Mouse (Mus musculus) cerebral cortex, adult 2 months (tissue): ENCODE data around the gene Il22ra2.

Experiments used
- WGBS: fragments of 180-500 bp; shearing (Covaris S2); methylation state at CpG from one replicate; pipeline ENCODE4 v1.1.7; 2018; 5-methylcytosine and 5-hydroxymethylcytosine counted together

Gene Il22ra2

DNA sequence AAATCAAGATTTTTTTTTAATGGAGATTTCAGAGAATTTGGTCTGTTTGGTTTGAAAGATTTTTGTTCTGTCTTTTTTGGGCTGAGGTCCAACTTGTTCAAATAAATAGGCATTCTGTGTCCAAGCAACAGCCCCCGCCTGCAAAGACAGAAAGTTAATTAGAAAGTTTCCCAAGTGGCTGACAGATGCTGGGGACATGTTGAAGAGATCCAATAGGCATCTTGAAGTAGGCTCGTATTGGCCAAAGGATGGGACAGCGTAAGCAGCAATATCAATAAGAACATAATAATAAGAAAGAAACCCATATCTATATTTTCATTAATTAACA lies 21.7 kb upstream of the Il22ra2 start:
- 69% methylated on average over 3 of the region's 3 CpGs for WGBS

DNA sequence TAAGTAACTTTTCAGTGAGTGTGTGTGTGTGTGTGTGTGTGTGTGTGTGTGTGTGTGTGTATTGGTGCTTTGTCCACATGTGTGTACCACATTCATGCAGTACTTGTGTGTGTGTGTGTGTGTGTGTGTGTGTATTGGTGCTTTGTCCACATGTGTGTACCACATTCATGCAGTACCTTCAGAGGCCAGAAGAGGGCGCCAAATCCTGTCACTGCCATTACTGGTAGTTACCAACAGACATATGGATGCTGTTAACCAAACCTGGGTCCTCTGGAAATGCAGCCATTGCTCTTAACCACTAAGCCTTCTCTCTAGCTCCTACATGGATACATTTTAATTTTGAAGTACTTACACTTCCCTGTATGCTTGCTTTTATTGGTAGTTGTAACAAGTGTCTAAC lies 20.3 kb upstream of the Il22ra2 start:
- 26% methylated on average over 1 of the region's 1 CpGs for WGBS

GRCm38 (mm10) chr10:19603231-19603630 lies 18.6 kb upstream of the Il22ra2 start:
- WGBS, result 84% methylated on average over 6 of the region's 6 CpGs

GRCm38 (mm10) chr10:19609125-19609524 lies 12.7 kb upstream of the Il22ra2 start:
- WGBS, result 69% methylated on average over 14 of the region's 14 CpGs

DNA sequence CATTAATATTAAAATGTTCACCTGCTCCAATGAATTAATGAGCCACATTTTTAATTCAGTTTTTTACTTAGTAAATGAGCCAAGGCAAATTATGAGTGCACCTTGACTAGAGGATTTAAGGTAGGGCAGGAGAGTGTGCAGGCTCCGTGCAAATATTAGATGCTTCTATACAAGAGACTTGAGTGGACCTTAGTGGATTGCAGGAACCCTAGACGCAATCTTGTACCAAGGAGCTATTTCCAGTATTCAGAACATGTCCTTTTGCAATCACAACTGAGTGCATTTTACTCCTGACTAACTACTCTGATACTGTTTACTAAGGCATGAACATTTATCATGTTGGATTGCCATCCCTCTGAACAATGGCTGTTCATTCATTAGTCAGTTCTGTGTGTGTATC lies 10.2 kb upstream of the Il22ra2 start:
- 77% methylated on average over 2 of the region's 2 CpGs for WGBS

- WGBS, result 37% methylated on average over 7 of the region's 7 CpGs
Observed at GRCm38 (mm10) chr10:19613111-19613753, 8.6 kb upstream of the Il22ra2 start.

DNA sequence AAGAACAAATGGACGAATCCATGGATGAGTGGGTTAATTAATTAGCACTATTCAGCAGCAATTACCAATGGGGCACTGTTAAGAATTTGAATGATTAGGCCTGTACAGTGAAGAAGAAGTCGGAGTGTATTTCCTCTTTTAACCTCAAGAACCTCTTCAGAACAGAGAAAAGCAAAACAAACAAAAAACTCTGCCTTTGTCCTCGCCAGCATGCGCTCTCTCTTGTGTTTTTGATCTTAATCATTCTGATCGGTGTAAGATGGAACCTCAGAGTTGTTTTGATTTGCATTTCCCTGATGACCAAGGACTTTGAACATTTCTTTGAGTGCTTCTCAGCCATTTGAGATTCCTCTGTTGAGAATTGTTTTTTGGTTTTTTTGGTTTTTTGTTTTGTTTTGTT lies 2.1 kb upstream of the Il22ra2 start:
- 66% methylated on average over 5 of the region's 5 CpGs for WGBS

GRCm38 (mm10) chr10:19624617-19625016 lies 2.8 kb downstream of the Il22ra2 start:
- 95% methylated on average over 1 of the region's 1 CpGs for WGBS

GRCm38 (mm10) chr10:19627342-19627741 lies 5.5 kb downstream of the Il22ra2 start:
- WGBS, result 83% methylated on average over 2 of the region's 2 CpGs

DNA sequence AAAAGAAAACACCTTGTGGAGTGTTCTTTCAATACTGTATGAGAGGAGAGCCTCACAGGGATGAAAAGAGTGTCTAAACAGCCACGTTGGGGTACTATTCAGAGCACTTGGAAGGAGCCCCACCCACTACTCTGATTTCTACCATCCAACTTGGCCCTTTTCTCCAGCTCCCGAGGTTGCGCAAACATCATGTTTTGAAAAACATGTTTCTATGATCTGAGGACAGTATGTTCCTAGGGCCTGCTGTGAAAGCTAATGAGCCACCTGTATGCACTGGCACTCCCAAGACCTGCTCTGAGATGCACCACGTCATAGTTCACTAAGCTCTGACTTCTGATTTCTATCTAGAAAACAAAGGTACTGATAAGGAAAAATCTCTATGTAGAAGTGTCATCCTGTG lies 6.0 kb downstream of the Il22ra2 start:
- WGBS, result 77% methylated on average over 4 of the region's 4 CpGs

DNA sequence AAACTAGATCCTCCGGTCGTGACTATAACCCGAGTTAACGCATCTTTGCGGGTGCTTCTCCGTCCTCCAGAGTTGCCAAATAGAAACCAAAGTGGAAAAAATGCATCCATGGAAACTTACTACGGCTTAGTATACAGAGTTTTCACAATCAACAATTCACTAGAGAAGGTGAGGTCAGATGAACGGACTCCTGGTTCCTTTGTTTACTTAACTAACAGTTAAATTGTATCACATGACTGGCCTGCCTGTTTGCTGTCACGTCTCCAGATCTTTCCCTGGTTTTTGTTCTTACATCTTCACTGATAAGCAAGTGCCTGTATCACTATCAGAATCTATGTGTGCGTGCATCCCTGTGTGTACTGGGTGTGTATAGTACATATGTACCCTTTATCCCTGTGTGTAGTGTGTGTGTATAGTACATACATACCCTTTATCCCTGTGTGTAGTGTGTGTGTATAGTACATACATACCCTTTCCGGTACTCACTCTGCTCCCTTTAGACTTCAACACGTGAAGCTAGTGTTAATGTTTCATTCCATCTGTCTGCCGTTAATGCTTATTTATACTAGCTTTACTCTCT lies 9.9 kb downstream of the Il22ra2 start:
- WGBS, result 59% methylated on average over 13 of the region's 13 CpGs

GRCm38 (mm10) chr10:19638851-19639250 lies 17.1 kb downstream of the Il22ra2 start:
- WGBS, result 95% methylated on average over 5 of the region's 5 CpGs

DNA sequence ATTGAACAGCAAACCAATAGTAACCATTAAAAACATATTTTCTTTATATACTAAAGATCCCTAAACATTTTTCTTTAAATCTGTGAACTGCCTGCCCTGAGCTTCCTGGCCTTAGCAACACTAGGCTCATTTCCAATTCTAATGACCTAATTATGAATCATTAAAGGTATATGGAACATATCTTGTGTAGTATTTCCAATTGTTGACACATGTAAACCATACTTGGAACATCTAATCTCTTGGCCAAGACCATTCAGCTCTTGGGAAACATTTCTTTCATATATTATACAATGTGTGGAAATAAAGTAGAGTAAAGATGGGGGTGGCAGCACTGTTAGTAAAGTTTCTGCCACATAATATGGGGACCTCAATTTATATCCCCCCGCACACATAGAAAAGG lies 17.8 kb downstream of the Il22ra2 start:
- 94% methylated on average over 1 of the region's 1 CpGs for WGBS

DNA sequence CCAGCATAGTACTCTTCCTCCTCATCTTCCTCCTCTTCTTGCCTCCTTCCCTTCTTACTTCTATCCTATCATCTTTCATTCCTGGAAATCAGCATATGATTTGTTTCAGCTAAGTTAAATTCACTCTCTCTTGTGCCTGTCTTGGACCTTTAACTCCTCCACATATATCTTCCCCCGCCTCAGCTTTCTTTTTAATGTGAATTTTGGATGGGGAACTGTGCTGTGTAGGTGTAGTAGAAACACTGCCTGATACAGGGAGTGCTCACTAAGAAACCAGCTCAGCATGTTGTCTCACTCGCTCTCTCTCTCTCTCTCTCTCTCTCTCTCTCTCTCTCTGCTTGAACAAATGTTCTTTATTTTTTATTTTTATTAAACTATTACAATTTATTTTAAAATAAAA lies 23.3 kb downstream of the Il22ra2 start:
- WGBS, result 59% methylated on average over 2 of the region's 2 CpGs

DNA sequence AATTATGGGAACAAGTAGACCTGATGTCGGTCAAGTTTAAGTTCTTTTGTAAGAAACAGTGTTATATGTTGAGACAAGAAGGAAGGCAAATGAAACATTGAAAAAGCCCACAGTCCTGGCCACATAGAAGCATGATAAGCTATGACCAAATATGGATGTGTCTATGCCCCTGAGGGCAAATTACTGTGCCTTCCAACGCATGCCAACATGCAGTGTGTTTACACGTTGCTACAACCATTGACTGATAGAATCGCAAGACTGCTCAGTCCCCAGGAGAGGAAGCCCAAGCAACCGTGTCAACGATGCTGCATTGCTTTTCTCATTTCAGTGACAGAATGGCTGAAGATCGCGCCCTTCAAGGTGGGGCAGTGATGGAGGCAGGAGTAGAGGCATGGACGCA lies 35.6 kb downstream of the Il22ra2 start:
- 93% methylated on average over 9 of the region's 9 CpGs for WGBS

GRCm38 (mm10) chr10:19659953-19660352 lies 38.2 kb downstream of the Il22ra2 start:
- WGBS, result 86% methylated on average over 5 of the region's 5 CpGs

DNA sequence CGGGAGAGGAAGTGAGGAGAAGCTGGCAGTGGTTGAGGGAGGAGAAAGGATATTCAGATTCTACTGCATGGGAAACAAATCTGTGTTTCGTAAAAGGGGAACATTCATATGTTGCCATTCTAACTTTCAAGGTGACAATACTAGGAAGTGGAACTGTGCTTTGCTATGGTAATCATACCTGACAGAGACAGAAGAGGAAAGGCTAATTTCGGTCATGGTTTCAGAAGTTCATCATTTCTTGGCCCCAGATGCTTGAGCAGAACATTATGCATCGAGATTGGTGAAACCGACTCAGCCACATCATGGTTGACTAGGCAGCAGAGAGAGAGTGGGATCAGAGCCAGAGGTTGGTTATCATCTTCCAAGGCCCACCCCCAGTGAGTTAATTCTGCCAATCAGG lies 47.2 kb downstream of the Il22ra2 start:
- 72% methylated on average over 5 of the region's 5 CpGs for WGBS

- 76% methylated on average over 1 of the region's 1 CpGs for WGBS
Observed at GRCm38 (mm10) chr10:19673146-19673545, 51.3 kb downstream of the Il22ra2 start.
